Mouse (Mus musculus) cerebellum, adult 18-20 months (tissue): Measurements from ENCODE around the gene Ryr3.

Source experiments
- DNase-seq, 2 experiments: peaks; one replicate each; pipeline ENCODE4 v3.0.0; 2021

Gene Ryr3

GRCm38 (mm10) chr2:112767665-112768064 is 449.2 kb downstream of the Ryr3 start:
- no peak for DNase-seq

DNA sequence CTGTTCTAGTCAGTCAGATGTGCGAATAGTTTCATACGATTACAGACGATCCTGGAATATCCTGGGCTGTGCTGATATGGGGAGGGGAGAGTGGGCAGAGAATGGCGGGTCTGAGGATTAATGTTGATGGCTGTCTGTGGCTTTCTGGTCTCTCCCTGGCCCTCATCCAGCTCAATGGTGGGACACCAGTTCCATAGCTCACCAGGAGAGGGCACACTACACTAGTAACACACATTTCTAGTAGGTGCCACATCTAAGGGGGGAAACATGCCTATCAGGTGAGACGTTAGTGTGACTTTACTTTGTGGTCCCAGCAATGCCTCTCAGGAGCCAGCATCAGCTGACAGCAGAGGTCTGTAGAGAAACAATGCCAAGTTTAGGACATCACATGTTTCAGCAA is 451.9 kb downstream of the Ryr3 start:
- DNase-seq, result peak; percentile 15 to 18

- DNase-seq, result no peak
Observed at GRCm38 (mm10) chr2:112764274-112764673, 452.6 kb downstream of the Ryr3 start.

GRCm38 (mm10) chr2:112762006-112762405 is 454.9 kb downstream of the Ryr3 start:
- no peak for DNase-seq

DNA sequence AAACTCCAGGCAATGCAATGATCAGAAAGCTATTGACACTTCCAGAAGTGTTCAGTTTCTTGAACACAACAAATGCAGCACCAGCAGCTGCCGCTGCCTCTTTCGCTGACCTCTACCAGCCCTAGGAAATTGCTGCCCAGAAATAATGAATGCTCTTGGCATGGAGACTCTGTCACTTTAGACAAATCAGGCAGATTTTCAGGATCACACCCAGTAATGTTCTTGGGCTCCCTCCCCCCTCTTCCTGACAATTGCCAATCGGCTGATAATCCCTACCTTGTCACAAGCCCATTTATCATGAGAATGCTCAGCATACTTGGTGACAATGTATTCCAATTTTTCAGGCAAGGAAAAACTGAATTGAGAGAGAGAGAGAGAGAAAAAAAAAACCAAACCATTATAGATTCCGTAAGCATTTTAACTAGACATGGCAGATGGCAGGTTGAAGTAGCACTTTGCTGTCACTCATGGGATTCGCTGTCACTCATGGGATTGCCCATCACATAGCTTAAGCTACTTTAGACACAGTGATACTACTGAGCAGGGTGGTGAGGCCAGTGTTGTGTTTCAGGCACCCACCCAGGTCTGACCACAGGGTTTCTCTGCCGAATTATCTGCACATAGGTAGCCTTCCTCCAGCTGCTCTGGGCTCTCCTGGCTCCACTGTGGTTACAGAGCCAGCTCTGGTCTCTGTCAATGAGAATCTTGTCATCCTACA is 455.5 kb downstream of the Ryr3 start:
- no peak for DNase-seq

DNA sequence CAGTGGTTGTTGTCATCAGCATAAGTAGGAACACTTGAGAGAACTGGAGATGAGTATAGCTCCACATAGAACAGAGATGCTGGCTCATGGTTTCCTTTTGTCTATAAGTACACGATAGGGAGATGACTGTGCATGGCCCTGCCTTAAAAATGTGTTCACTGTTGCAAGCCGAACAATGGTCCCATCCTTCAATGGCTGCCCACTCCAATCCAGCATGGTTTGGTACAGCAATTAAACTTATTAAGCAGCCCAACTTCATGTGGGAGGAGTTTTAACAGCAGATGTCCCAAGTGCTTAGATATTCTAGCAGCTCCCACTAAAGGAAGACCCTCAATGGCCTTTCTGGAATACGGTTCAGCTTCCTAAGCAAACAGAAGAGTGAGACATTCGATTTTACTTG is 456.2 kb downstream of the Ryr3 start:
- no peak for DNase-seq

GRCm38 (mm10) chr2:112759678-112760077 is 457.2 kb downstream of the Ryr3 start:
- DNase-seq, result no peak

DNA sequence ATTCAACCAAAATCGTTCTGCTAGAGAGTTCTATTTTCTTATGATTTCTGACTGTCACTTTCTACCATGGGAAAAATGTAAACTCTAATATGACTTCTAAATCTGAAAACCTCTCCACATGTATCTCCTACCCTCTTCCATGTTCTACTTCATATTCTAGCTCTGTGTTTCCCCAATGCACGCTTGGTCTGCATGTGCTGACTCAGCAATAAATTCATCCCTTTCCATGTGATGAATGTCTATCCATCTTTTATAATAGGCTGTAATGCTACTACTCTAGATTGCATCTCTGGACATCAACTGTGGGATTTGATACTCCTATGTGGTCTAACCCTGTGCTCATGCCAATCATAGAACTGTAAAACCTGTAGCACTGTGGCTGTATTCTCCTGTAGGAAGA is 458.2 kb downstream of the Ryr3 start:
- DNase-seq, result no peak

GRCm38 (mm10) chr2:112753316-112753715 is 463.6 kb downstream of the Ryr3 start:
- no peak for DNase-seq

GRCm38 (mm10) chr2:112751416-112751815 is 465.5 kb downstream of the Ryr3 start:
- no peak for DNase-seq

DNA sequence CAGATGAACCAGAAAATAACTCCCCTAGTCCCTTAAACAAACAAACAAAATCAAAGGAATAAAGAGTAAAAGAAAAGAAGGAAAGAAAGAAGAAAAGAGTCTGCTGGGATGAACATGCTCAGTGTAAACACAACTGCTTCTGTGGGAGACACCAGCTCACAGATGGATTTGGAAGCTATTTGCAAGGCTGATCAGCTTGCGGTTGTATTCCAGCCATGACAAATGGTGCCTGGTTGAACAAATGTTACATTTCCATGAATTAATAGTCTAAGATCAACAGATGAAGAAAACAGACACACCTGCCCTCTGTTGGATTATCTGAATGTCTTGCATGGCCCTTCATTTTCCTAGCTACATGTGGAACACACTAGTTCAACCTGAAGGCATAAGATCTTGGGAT is 468.4 kb downstream of the Ryr3 start:
- no peak for DNase-seq

DNA sequence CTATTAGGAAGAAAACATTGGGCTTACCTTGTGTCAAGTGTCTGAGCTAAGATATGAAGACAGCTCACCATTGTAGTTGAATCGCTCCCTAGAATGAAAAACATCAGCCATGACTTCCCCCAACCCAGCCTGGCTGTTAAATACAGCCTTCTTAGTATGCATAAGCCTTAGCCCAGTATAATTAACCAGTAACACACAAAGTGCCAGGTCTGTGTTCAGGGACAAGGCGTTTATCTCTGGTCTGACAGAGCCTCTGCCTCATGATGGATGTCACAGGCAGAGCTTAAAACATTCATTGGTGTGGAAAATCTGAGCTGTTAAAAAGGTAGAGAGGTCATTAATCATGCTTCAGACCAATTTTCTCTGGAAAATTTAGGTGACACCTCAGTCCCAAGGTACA is 484.0 kb downstream of the Ryr3 start:
- DNase-seq, result no peak

DNA sequence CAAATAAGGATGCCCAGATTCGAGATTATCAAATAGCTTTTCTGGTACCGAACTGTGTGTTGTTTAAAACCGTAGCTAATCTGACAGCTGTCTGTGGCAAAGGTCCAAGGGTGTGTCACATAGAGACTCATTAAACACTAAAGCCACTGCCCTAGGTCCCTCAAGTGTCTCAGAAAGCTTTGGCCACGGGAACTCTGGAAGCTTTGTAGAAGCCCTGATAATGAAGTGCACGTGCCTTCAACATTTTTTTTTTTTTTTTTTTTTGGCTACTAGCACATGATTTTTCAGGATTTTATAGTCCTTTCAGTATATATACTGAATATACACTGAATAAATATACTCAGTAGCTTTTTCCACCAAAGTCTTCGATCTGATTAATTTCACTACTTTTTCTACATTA is 489.1 kb downstream of the Ryr3 start:
- no peak for DNase-seq

GRCm38 (mm10) chr2:112721217-112721616 is 495.7 kb downstream of the Ryr3 start:
- DNase-seq, result no peak

GRCm38 (mm10) chr2:112720715-112721114 is 496.2 kb downstream of the Ryr3 start:
- no peak for DNase-seq

GRCm38 (mm10) chr2:112714648-112715047 is 502.2 kb downstream of the Ryr3 start:
- no peak for DNase-seq

GRCm38 (mm10) chr2:112681817-112682216 is 535.1 kb downstream of the Ryr3 start:
- DNase-seq, result no peak

- no peak for DNase-seq
Observed at GRCm38 (mm10) chr2:112677246-112677645, 539.6 kb downstream of the Ryr3 start.

DNA sequence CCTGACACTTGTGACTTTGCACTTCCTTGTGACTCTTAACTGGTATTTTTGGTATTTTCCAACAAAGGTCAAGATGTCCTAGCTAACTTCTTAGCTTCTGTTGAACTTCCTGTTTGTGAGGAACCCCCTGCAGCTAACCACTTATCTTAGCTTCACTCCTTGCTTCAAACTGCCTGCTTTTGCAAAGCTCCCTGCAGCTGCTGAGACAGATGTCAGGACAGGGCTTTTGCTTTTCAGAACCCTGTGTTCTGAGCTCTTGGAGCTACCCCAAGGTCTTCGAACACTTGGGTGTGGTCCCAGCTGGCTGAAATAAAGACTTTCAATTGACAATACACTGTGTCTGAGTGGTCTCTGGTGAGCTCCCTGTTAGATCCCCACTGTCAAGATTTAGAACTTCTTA is 540.2 kb downstream of the Ryr3 start:
- no peak for DNase-seq

DNA sequence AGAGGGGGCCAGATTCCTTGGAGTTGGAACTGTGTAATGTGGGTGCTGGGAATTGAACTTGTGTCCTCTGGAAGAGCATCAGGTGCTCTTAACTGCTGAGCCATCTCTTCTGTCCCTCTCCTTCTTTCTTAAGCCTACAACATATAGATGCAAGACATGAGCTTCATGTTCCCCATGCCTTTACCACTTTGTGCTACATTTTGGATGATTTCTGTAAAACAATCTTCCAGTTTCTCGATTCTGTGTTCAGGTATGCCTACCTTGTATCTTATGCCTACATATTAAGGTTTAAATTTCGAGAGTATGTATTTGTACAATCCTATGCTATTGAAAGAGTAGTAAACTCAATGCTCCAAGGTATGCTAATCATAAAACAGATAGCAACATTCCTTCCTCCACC is 540.7 kb downstream of the Ryr3 start:
- no peak for DNase-seq

GRCm38 (mm10) chr2:112669461-112669860 is 547.4 kb downstream of the Ryr3 start:
- no peak for DNase-seq

- no peak for DNase-seq
Observed at GRCm38 (mm10) chr2:112656131-112656530, 560.8 kb downstream of the Ryr3 start.

DNA sequence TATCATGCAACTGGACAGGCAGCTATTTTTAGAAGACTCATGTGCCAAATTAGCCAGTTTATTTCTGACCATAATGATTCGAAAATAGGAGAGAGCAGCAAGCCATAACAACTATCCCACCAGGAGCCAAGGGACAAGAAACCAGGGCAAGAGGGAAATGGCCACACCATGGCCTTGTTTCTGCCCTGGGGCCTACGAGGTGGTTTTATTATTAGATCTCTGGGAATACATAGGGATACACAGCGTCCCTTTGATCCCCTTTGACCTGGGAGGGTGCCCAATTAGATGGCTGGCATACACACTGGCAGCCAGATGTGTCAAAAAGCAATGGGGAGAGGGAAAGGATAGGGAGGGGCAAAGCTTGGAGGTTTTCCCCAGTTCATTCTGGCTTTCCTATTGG is 563.1 kb downstream of the Ryr3 start:
- DNase-seq, result no peak

GRCm38 (mm10) chr2:112637206-112637605 is 579.7 kb downstream of the Ryr3 start:
- DNase-seq, result peak; percentile 62 to 80

DNA sequence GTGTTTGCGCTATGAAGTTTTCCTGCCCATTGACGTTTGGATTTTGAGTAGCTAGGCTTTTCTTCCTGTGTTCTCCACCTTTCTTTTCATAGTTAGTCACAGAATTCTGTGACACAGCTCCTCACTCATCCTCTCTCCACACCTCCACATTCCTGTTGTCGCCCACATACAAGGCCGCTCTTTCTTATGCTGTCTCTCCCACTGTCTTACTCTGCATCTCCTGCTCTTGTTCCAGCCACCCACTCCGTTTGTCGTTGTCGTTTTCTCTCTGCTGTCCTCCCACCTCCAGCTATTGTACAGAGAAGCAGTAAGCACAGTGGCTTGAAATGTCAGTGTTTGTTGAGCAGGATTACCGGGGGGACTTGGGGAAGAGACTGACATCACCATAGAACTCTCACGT is 584.4 kb downstream of the Ryr3 start:
- no peak for DNase-seq
